Mouse (Mus musculus) neural tube, embryonic 10.5 days (tissue): ENCODE data around the gene Sema4g.

Experiments used
- DNase-seq: peaks from one replicate; pipeline ENCODE4 v3.0.0-alpha.2; 2017; ENCODE audit warnings: low spot score; ENCODE audit errors: extremely low spot score

Sema4g gene

DNA sequence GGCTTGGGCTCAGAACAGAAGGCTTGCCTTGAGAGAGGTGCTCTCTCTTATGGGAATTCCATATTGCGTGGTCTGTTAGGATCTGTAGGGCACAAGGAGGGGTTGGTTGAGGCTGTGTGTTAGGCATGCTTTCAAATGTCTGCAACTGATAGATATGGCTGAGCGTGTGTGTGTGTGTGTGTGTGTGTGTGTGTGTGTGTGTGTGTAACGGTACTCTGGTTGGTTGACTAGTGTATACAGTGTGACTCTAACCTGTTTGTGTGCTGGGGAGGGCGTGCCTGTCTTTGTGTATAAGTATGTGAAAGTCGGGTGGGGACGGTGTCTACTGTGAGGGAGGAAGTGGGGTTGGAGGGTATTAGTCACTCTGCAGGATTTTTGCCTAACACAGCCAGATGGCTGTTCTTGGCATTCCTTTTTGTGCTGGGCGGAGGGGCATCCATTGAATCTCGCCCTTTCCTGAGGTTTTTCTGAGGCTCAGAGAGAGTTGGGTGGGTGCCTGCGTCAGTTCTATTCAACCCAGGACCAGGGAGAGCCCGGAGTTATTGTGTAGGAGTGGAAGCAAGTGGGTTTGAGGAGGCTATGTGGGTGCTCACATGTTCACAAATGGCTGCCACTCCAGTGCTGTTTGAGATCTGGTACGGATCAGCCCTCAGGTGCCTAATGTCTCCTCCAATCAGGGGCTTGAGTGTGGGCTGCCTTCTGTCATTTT lies 59.2 kb downstream of the Sema4g start:
- DNase-seq = no peak

DNA sequence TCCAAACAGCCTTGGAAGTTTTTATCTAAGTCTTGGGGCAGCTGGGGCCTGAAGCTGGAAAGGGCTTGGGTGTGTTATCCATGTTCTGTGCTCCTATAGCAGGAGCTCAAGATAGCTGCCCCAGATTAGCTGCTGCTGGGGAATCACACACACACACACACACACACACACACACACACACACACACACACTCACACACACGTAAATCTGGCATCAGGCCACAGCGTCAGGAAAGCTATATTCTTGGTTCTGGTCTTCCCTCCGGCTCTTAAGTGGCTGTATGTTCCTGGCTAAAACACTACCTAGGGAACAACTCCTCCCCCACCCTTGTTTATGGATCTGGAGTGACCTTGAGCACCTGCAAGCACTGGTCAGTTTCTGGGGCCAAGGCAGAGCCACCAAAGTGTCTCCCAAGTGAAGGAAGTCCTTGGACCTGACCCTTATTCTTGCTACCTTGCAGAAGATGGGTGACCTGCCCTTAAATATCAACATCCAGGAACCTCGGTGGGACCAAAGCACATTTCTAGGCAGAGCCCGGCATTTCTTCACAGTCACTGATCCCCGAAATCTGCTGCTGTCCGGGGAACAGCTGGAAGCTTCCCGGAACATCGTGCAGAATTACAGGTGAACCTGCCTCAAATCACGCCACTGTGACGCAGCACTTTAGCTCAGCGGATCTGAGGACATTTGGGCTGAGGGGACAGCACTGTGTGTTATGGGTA lies 59.9 kb downstream of the Sema4g start:
- no peak for DNase-seq

DNA sequence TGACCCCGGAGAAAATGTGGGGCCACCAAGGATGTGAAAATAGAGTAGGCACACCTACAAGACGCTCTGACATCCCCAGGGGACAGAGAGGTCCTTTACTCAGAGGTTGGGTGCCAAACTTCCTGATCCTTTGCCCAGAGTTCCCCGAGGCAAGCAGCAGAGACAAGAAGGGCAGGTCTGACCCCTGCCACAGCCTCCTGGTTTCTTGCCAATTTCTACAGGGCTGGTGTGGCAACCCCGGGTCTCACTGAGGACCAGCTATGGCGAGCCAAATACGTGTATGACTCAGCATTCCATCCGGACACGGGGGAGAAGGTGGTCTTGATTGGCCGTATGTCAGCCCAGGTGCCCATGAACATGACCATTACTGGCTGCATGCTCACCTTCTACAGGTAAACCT lies 60.6 kb downstream of the Sema4g start:
- DNase-seq = no peak
